Mouse (Mus musculus): ENCODE measurements around the gene Mypn. TPM values are rescaled to one million over a fixed set of nuclear protein-coding genes. Genes with fewer than 3 reads are reported as not detected.

Gene Mypn
- polyA plus RNA-seq, 1 experiment from 2014 or later, result 0.14 TPM

GRCm38 (mm10) chr10:63165752-63166412 is 37.9 kb downstream of the Mypn start:
- no peak overlapping the region for H3K4me3 ChIP-seq (replicated peaks; ENCODE audit: low read length)

GRCm38 (mm10) chr10:63161240-63161639 is 42.5 kb downstream of the Mypn start:
- no peak overlapping the region for H3K4me2 ChIP-seq (ENCODE audit: low read length)
- 65% methylated on average over 5 of the region's 5 CpGs for WGBS
- no peaks in the 10 kb centered on the region for H3K27me3 ChIP-seq (replicated peaks; ENCODE audit: control insufficient read depth, insufficient read depth, low read length)
- H3K4me3 ChIP-seq (replicated peaks; ENCODE audit: low read length), result no peak overlapping the region
- H3K36me3 ChIP-seq (ENCODE audit: control insufficient read depth, insufficient read depth), result no peaks in the 10 kb centered on the region
- no peak overlapping the region for H3K27ac ChIP-seq (ENCODE audit: low read length)
- H3K9me3 ChIP-seq (ENCODE audit: control insufficient read depth, low read length), result no peaks in the 10 kb centered on the region
- H3K9ac ChIP-seq (replicated peaks; ENCODE audit: low read depth, low read length), result no peak overlapping the region
- H3K4me1 ChIP-seq (replicated peaks; ENCODE audit: control insufficient read depth, insufficient read depth, low read length), result no peaks in the 10 kb centered on the region
- ATAC-seq, result no peak

More at GRCm38 (mm10) chr10:63165752-63166412, 37.9 kb downstream of the Mypn start:
- Histone ChIP-seq H3K9ac (replicated peaks; ENCODE audit: low read depth, low read length) (no peak overlapping the region), H3K27me3 (replicated peaks; ENCODE audit: control insufficient read depth, insufficient read depth, low read length) (no peaks in the 10 kb centered on the region), H3K27ac (ENCODE audit: low read length) (no peak overlapping the region), H3K4me1 (replicated peaks; ENCODE audit: control insufficient read depth, insufficient read depth, low read length) (no peaks in the 10 kb centered on the region), H3K36me3 (ENCODE audit: control insufficient read depth, insufficient read depth) (no peaks in the 10 kb centered on the region), H3K4me2 (ENCODE audit: low read length) (no peak overlapping the region), H3K9me3 (ENCODE audit: control insufficient read depth, low read length) (no peaks in the 10 kb centered on the region)
- no peak for ATAC-seq
- 87% methylated on average over 16 of the region's 16 CpGs for whole genome bisulfite sequencing

- ATAC-seq, result no peak
- Histone ChIP-seq H3K9ac (replicated peaks; ENCODE audit: low read depth, low read length) (no peak overlapping the region), H3K4me1 (replicated peaks; ENCODE audit: control insufficient read depth, insufficient read depth, low read length) (no peaks in the 10 kb centered on the region), H3K4me3 (replicated peaks; ENCODE audit: low read length) (no peak overlapping the region), H3K9me3 (ENCODE audit: control insufficient read depth, low read length) (no peaks in the 10 kb centered on the region), H3K36me3 (ENCODE audit: control insufficient read depth, insufficient read depth) (no peaks in the 10 kb centered on the region), H3K4me2 (ENCODE audit: low read length) (no peak overlapping the region), H3K27ac (ENCODE audit: low read length) (no peak overlapping the region), H3K27me3 (replicated peaks; ENCODE audit: control insufficient read depth, insufficient read depth, low read length) (no peaks in the 10 kb centered on the region)
- WGBS, result 80% methylated on average over 12 of the region's 12 CpGs
Measured at GRCm38 (mm10) chr10:63160671-63161070, 43.1 kb downstream of the Mypn start.

DNA sequence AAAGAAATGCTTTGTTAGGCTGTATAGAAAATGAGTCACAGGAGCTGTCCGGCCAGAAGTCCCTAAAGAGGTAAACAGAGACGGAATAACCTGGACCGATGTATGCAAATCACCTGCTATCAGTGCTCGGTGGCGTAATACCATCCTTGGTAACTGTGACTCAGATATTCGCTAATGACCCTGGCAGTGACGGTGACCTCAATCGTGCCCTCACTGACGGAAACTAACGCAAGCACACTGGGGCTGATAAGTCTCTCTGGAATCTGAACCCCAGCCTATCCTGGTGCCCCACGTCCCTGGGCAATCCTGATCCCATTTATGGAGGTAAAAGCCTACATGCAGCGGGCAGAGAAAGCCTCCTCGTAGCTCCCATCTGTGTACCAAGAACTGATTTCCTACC is 45.6 kb downstream of the Mypn start:
- Histone ChIP-seq H3K27me3 (replicated peaks; ENCODE audit: control insufficient read depth, insufficient read depth, low read length) (no peaks in the 10 kb centered on the region), H3K4me1 (replicated peaks; ENCODE audit: control insufficient read depth, insufficient read depth, low read length) (no peaks in the 10 kb centered on the region), H3K9me3 (ENCODE audit: control insufficient read depth, low read length) (no peaks in the 10 kb centered on the region), H3K27ac (ENCODE audit: low read length) (no peak overlapping the region), H3K36me3 (ENCODE audit: control insufficient read depth, insufficient read depth) (no peaks in the 10 kb centered on the region), H3K4me3 (replicated peaks; ENCODE audit: low read length) (no peak overlapping the region), H3K9ac (replicated peaks; ENCODE audit: low read depth, low read length) (no peak overlapping the region), H3K4me2 (ENCODE audit: low read length) (no peak overlapping the region)
- 75% methylated on average over 13 of the region's 13 CpGs for WGBS
- no peak for ATAC-seq

DNA sequence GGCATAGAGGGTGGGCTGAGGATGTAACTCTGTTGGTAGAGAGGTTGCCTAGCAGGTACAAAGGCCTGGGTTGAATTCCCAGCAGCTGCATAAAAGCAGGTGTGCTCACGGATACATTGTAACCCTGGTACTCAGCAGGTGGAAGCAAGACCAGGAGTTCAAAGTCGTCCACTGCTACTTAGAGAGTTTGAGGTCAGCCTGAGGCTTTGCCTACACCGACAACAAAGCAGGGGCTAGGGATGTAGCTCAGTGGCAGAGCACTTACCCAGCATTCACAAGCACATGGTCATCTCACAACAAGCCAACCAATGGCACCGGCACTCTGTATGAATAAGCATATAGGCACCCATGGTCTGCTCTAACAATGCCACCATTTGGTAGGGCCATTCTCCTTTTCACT is 46.3 kb downstream of the Mypn start:
- Histone ChIP-seq H3K36me3 (ENCODE audit: control insufficient read depth, insufficient read depth) (no peaks in the 10 kb centered on the region), H3K9me3 (ENCODE audit: control insufficient read depth, low read length) (no peaks in the 10 kb centered on the region), H3K9ac (replicated peaks; ENCODE audit: low read depth, low read length) (no peak overlapping the region), H3K4me1 (replicated peaks; ENCODE audit: control insufficient read depth, insufficient read depth, low read length) (no peaks in the 10 kb centered on the region), H3K4me2 (ENCODE audit: low read length) (no peak overlapping the region), H3K27me3 (replicated peaks; ENCODE audit: control insufficient read depth, insufficient read depth, low read length) (no peaks in the 10 kb centered on the region), H3K27ac (ENCODE audit: low read length) (no peak overlapping the region), H3K4me3 (replicated peaks; ENCODE audit: low read length) (no peak overlapping the region)
- WGBS, result 80% methylated on average over 4 of the region's 4 CpGs
- ATAC-seq, result no peak

- H3K36me3 ChIP-seq (ENCODE audit: control insufficient read depth, insufficient read depth), result no peaks in the 10 kb centered on the region
- no peaks in the 10 kb centered on the region for H3K9me3 ChIP-seq (ENCODE audit: control insufficient read depth, low read length)
- H3K9ac ChIP-seq (replicated peaks; ENCODE audit: low read depth, low read length), result no peak overlapping the region
- no peak overlapping the region for H3K4me3 ChIP-seq (replicated peaks; ENCODE audit: low read length)
- H3K4me2 ChIP-seq (ENCODE audit: low read length), result no peak overlapping the region
- H3K4me1 ChIP-seq (replicated peaks; ENCODE audit: control insufficient read depth, insufficient read depth, low read length), result no peaks in the 10 kb centered on the region
- no peak overlapping the region for H3K27ac ChIP-seq (ENCODE audit: low read length)
- ATAC-seq, result no peak
- H3K27me3 ChIP-seq (replicated peaks; ENCODE audit: control insufficient read depth, insufficient read depth, low read length), result no peaks in the 10 kb centered on the region
- WGBS, result 72% methylated on average over 4 of the region's 4 CpGs
Measured at GRCm38 (mm10) chr10:63156919-63157318, 46.8 kb downstream of the Mypn start.

DNA sequence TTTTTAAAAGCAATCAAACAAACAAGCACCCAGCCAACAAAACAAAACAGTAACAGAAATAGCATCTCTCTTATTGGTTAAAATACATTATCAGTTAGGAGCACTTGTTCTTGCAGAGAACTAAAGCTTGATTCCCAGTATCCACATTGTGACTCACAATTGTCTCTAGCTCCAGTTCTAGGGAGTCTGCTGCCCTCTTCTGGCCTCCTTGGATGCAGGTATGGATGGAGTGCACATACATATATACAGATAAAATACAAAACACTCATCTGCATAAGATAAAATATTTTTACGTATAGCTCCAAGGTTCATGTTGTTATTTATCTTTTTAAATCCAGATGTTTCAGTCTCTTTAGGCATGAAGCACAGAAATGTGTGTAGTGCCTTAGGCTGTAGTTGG is 47.4 kb downstream of the Mypn start:
- no peak overlapping the region for H3K9ac ChIP-seq (replicated peaks; ENCODE audit: low read depth, low read length)
- no peaks in the 10 kb centered on the region for H3K36me3 ChIP-seq (ENCODE audit: control insufficient read depth, insufficient read depth)
- H3K4me2 ChIP-seq (ENCODE audit: low read length), result no peak overlapping the region
- H3K9me3 ChIP-seq (ENCODE audit: control insufficient read depth, low read length), result no peaks in the 10 kb centered on the region
- no peak overlapping the region for H3K4me3 ChIP-seq (replicated peaks; ENCODE audit: low read length)
- H3K27me3 ChIP-seq (replicated peaks; ENCODE audit: control insufficient read depth, insufficient read depth, low read length), result no peaks in the 10 kb centered on the region
- no peaks in the 10 kb centered on the region for H3K4me1 ChIP-seq (replicated peaks; ENCODE audit: control insufficient read depth, insufficient read depth, low read length)
- WGBS, result 96% methylated on average over 1 of the region's 1 CpGs
- ATAC-seq, result no peak
- no peak overlapping the region for H3K27ac ChIP-seq (ENCODE audit: low read length)

- Histone ChIP-seq H3K4me3 (replicated peaks; ENCODE audit: low read length) (no peak overlapping the region), H3K4me2 (ENCODE audit: low read length) (no peak overlapping the region), H3K4me1 (replicated peaks; ENCODE audit: control insufficient read depth, insufficient read depth, low read length) (no peaks in the 10 kb centered on the region), H3K9ac (replicated peaks; ENCODE audit: low read depth, low read length) (no peak overlapping the region), H3K27ac (ENCODE audit: low read length) (no peak overlapping the region), H3K9me3 (ENCODE audit: control insufficient read depth, low read length) (no peaks in the 10 kb centered on the region), H3K36me3 (ENCODE audit: control insufficient read depth, insufficient read depth) (no peaks in the 10 kb centered on the region), H3K27me3 (replicated peaks; ENCODE audit: control insufficient read depth, insufficient read depth, low read length) (no peaks in the 10 kb centered on the region)
- ATAC-seq, result no peak
- 74% methylated on average over 4 of the region's 4 CpGs for WGBS
Measured at GRCm38 (mm10) chr10:63155668-63156350, 47.9 kb downstream of the Mypn start.

DNA sequence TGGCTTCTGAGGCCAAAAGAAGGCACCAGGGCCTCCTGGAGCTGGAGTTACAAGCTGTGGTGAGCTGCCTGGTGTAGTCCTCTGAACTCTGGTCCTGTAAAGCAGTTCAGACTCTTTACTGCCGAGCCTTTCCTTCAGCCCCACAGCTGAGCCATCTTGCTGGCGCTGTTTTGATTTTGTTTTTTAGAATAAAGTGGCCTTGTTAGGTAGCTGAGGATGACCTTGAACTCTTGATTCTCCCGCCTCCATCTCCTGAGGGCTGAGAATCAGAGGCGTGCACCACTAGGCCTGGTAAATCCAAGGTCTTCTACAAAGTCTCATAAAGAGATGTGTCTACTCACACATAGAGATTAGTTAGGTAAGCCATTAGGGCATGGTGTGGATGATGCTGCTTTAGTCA is 49.0 kb downstream of the Mypn start:
- Histone ChIP-seq H3K4me3 (replicated peaks; ENCODE audit: low read length) (no peak overlapping the region), H3K27ac (ENCODE audit: low read length) (no peak overlapping the region), H3K4me2 (ENCODE audit: low read length) (no peak overlapping the region), H3K4me1 (replicated peaks; ENCODE audit: control insufficient read depth, insufficient read depth, low read length) (no peaks in the 10 kb centered on the region), H3K9me3 (ENCODE audit: control insufficient read depth, low read length) (no peaks in the 10 kb centered on the region), H3K27me3 (replicated peaks; ENCODE audit: control insufficient read depth, insufficient read depth, low read length) (no peaks in the 10 kb centered on the region), H3K9ac (replicated peaks; ENCODE audit: low read depth, low read length) (no peak overlapping the region), H3K36me3 (ENCODE audit: control insufficient read depth, insufficient read depth) (no peaks in the 10 kb centered on the region)
- WGBS, result 92% methylated on average over 4 of the region's 4 CpGs
- no peak for ATAC-seq

All from forebrain, embryonic 16.5 days (tissue).